Mouse (Mus musculus): ENCODE results near the gene Ppp1r9b.

DNA sequence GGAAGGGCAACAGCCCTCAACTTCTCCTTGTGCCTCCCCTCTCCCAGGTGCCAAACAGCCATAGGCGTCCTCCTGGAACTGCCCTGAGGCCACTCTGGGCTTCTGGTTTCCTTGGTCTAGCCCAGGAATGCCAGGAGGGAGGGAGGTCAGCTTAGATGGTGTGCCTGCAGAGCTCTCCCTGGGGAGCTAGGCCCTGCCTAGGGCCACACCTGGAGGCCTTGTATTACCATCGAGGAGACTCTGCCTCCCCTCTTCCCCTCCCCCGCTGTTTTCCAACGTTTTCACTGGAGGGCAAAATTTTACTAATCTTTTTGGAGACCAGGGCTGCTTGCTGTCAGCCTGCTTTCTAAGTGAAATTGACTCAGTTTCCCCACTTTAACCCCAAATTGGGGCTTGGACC is 15.2 kb downstream of the Ppp1r9b start:
- TF ChIP-seq POLR2A (IDR thresholded peaks at IDR 0.05; ENCODE audit: low read depth, low read length): no peak
- no peak for TF ChIP-seq CTCF (IDR thresholded peaks at IDR 0.05; ENCODE audit: extremely low read depth, insufficient read length, insufficient replicate concordance, low read depth, low read length)
